Mouse (Mus musculus): ENCODE results near the gene Fam122c.
"Not testable (repeated sequence)": the region's sequence is repeated elsewhere in the genome, so short reads cannot be mapped to it uniquely, and the experiment has no call there.

Fam122c gene

GRCm38 (mm10) chrX:53273124-53273523 is at the start of gene Fam122c:
Gene Fam122c, plus strand, starts transcription at chrX:53273424.
- no peak for DNase-seq

- DNase-seq: no peak
Observed at GRCm38 (mm10) chrX:53224353-53224944, 48.8 kb upstream of the Fam122c start.

GRCm38 (mm10) chrX:53231965-53232364 is 41.3 kb upstream of the Fam122c start:
- no peak for DNase-seq

GRCm38 (mm10) chrX:53233689-53234088 is 39.5 kb upstream of the Fam122c start:
- no peak for DNase-seq

GRCm38 (mm10) chrX:53236404-53236803 is 36.8 kb upstream of the Fam122c start:
- no peak for DNase-seq

- DNase-seq: no peak
Observed at GRCm38 (mm10) chrX:53237971-53238370, 35.3 kb upstream of the Fam122c start.

- no peak for DNase-seq
Observed at GRCm38 (mm10) chrX:53240011-53240410, 33.2 kb upstream of the Fam122c start, which contains the start of gene Plac1. Gene Plac1, minus strand, starts transcription at chrX:53240111.

- DNase-seq: no peak
Observed at GRCm38 (mm10) chrX:53255195-53255594, 18.0 kb upstream of the Fam122c start.

- DNase-seq: no peak
Observed at GRCm38 (mm10) chrX:53266186-53266585, 7.0 kb upstream of the Fam122c start.

- peak; percentile 37 for DNase-seq
Observed at GRCm38 (mm10) chrX:53268856-53269255, 4.4 kb upstream of the Fam122c start.

- peak; percentile 86 for DNase-seq
Observed at GRCm38 (mm10) chrX:53269289-53270062, 3.7 kb upstream of the Fam122c start, which contains the start of gene Fam122b. Gene Fam122b, minus strand, starts transcription at chrX:53269805.

- no peak for DNase-seq
Observed at GRCm38 (mm10) chrX:53270063-53270432, 3.2 kb upstream of the Fam122c start.

- not testable (repeated sequence) for DNase-seq
Observed at GRCm38 (mm10) chrX:53271628-53272027, 1.6 kb upstream of the Fam122c start.

- DNase-seq: no peak
Observed at GRCm38 (mm10) chrX:53287924-53288323, 14.7 kb downstream of the Fam122c start.

- DNase-seq: no peak
Observed at GRCm38 (mm10) chrX:53320564-53320963, 47.3 kb downstream of the Fam122c start.

- no peak for DNase-seq
Observed at GRCm38 (mm10) chrX:53321111-53321510, 47.9 kb downstream of the Fam122c start.

- no peak for DNase-seq
Observed at GRCm38 (mm10) chrX:53330396-53330795, 57.2 kb downstream of the Fam122c start.

- no peak for DNase-seq
Observed at GRCm38 (mm10) chrX:53337355-53337754, 64.1 kb downstream of the Fam122c start.

GRCm38 (mm10) chrX:53341531-53341930 is 68.3 kb downstream of the Fam122c start:
- peak; percentile 35 for DNase-seq

GRCm38 (mm10) chrX:53348374-53348773 is 75.2 kb downstream of the Fam122c start:
- no peak for DNase-seq

- no peak for DNase-seq
Observed at GRCm38 (mm10) chrX:53364668-53365383, 91.6 kb downstream of the Fam122c start.

GRCm38 (mm10) chrX:53369534-53370365 is 96.5 kb downstream of the Fam122c start:
- DNase-seq: peak; percentile 5

- DNase-seq: peak; percentile 69
Observed at GRCm38 (mm10) chrX:53370366-53370740, 97.1 kb downstream of the Fam122c start, which contains the start of gene Mospd1. Gene Mospd1, minus strand, starts transcription at chrX:53370502.
